Comparison of ENCODE assay signal across 11 mouse cellular contexts in genomic region chr6:72947960-72948359, GRCm38 (mm10). TPM values are rescaled to one million over a fixed set of nuclear protein-coding genes. Genes with fewer than 3 reads are reported as not detected.
DNase-seq lines count a peak whose midpoint lies in the region; ATAC-seq and TF ChIP-seq lines count a peak whose summit lies in the region.
"Had no signal": no experiment of that assay in that cellular context is flagged by ENCODE, and none has a peak within 500 bp of the region (broad histone marks: within the 10 kb centered on the region; RNA-seq: fewer than 3 reads in every experiment).

No protein-coding gene starts in this region.

- no peak overlapping the region for H3K4me3 ChIP-seq in kidney, adult 2 months (ENCODE audit: insufficient read depth, low read depth, low read length)
- no peak overlapping the region for H3K4me3 ChIP-seq in kidney, embryonic 16.5 days (ENCODE audit: low read length)
- H3K4me3 ChIP-seq in midbrain, embryonic 16.5 days (ENCODE audit: low read depth, low read length) = no peak overlapping the region
- H3K4me3 ChIP-seq: embryonic facial prominence, embryonic 12.5 days; neural tube, embryonic 15.5 days had no signal

- no peaks in the 10 kb centered on the region for H3K27me3 ChIP-seq in kidney, adult 2 months (replicated peaks; ENCODE audit: control insufficient read depth, insufficient read depth, low read length)
- H3K27me3 ChIP-seq in kidney, embryonic 16.5 days (ENCODE audit: insufficient read depth, low read length) = no peaks in the 10 kb centered on the region
- H3K27me3 ChIP-seq in midbrain, embryonic 16.5 days (ENCODE audit: control insufficient read depth, insufficient read depth, low read depth, low read length) = no peaks in the 10 kb centered on the region
- H3K27me3 ChIP-seq: embryonic facial prominence, embryonic 12.5 days; neural tube, embryonic 15.5 days had no signal

- DNase-seq in cerebellum, postnatal 25 days = peak; percentile 22 to 47
- DNase-seq in cerebellum, adult 11-12 months = no peak
- peak; percentile 61 for DNase-seq in kidney, adult 2 months
- DNase-seq in ES-CJ7 (ENCODE audit: low read depth, low spot score) = peak; percentile 46
- peak; percentile 45 to 46 for DNase-seq in kidney, postnatal 25 days
- DNase-seq in gastrocnemius, postnatal 4 days (ENCODE audit: low spot score in 2 of 2) = no peak

- no peak overlapping the region for H3K4me2 ChIP-seq in kidney, embryonic 16.5 days (replicated peaks; ENCODE audit: low read depth, low read length)
- no peak overlapping the region for H3K4me2 ChIP-seq in midbrain, embryonic 16.5 days (ENCODE audit: low read length)
- H3K4me2 ChIP-seq: embryonic facial prominence, embryonic 12.5 days; liver, embryonic 11.5 days; neural tube, embryonic 15.5 days had no signal

- H3K9me3 ChIP-seq in kidney, embryonic 16.5 days (ENCODE audit: low read length) = peaks cover 5% of the 10 kb centered on the region; the same call in 1 of the 2 replicates
- no peaks in the 10 kb centered on the region for H3K9me3 ChIP-seq in midbrain, embryonic 16.5 days (replicated peaks; ENCODE audit: control insufficient read depth, low read length, poor library complexity, severe bottlenecking)
- H3K9me3 ChIP-seq: embryonic facial prominence, embryonic 12.5 days; neural tube, embryonic 15.5 days had no signal

- no peak for ATAC-seq in kidney, embryonic 16.5 days (ENCODE audit: low FRiP score, low TSS enrichment)
- no peak for ATAC-seq in midbrain, embryonic 16.5 days

- WGBS in kidney, adult 2 months = 64% methylated on average over 6 of the region's 6 CpGs
- whole genome bisulfite sequencing in kidney, embryonic 16.5 days = 66% methylated on average over 6 of the region's 6 CpGs
- 40% methylated on average over 6 of the region's 6 CpGs for WGBS in midbrain, embryonic 16.5 days

- no peaks in the 10 kb centered on the region for H3K4me1 ChIP-seq in kidney, adult 2 months (ENCODE audit: control insufficient read depth, insufficient read depth, low read length)
- H3K4me1 ChIP-seq in kidney, embryonic 16.5 days (ENCODE audit: insufficient read depth, low read length) = no peaks in the 10 kb centered on the region
- H3K4me1 ChIP-seq in midbrain, embryonic 16.5 days (ENCODE audit: control insufficient read depth, insufficient read depth, low read length) = no peaks in the 10 kb centered on the region
- H3K4me1 ChIP-seq: neural tube, embryonic 15.5 days had no signal

- TF ChIP-seq CTCF in kidney, adult 2 months (conservative IDR thresholded peaks at IDR 0.05; ENCODE audit: insufficient read depth, insufficient read length, low read depth, low read length) = no peak

- no peak overlapping the region for H3K27ac ChIP-seq in kidney, adult 2 months (ENCODE audit: insufficient read depth, low read depth, low read length)
- no peak overlapping the region for H3K27ac ChIP-seq in kidney, embryonic 16.5 days (ENCODE audit: low read length)
- H3K27ac ChIP-seq in midbrain, embryonic 16.5 days (ENCODE audit: low read length) = no peak overlapping the region
- H3K27ac ChIP-seq: embryonic facial prominence, embryonic 12.5 days; neural tube, embryonic 15.5 days had no signal

- H3K36me3 ChIP-seq in kidney, adult 2 months (ENCODE audit: control insufficient read depth, insufficient read depth, low read length) = no peaks in the 10 kb centered on the region
- no peaks in the 10 kb centered on the region for H3K36me3 ChIP-seq in kidney, embryonic 16.5 days (ENCODE audit: insufficient read depth, low read length)
- no peaks in the 10 kb centered on the region for H3K36me3 ChIP-seq in midbrain, embryonic 16.5 days (ENCODE audit: control insufficient read depth, insufficient read depth, low read length)
- H3K36me3 ChIP-seq: embryonic facial prominence, embryonic 12.5 days; neural tube, embryonic 15.5 days had no signal

- H3K9ac ChIP-seq in kidney, embryonic 16.5 days (replicated peaks; ENCODE audit: low read length) = no peak overlapping the region
- H3K9ac ChIP-seq in midbrain, embryonic 16.5 days (ENCODE audit: low read depth, low read length) = no peak overlapping the region
- H3K9ac ChIP-seq: embryonic facial prominence, embryonic 12.5 days; neural tube, embryonic 15.5 days had no signal

- no peak for TF ChIP-seq POLR2A in kidney, adult 2 months (IDR thresholded peaks at IDR 0.05; ENCODE audit: low read depth, low read length)

RNA-seq across cellular contexts. Expression of gene Tmsb10, which starts 10.6 kb away (rescaled TPM):
- polyA plus RNA-seq in kidney, adult 2 months (2012; rRNA removed) = 28.0 and 54.7 TPM in 2 replicates
- 1,506 and 1,750 TPM in 2 replicates for polyA plus RNA-seq in kidney, embryonic 16.5 days (2015; fragmentation: Nextera tagmentation; extraction: Ambion mirVana)
- total RNA-seq in gastrocnemius, postnatal 4 days (2021) = 1,000 to 10,000 TPM; 1,063 to 1,068 TPM
- 5,026 and 5,182 TPM in 2 replicates for polyA plus RNA-seq in midbrain, embryonic 16.5 days (2015; fragmentation: Nextera tagmentation; extraction: Ambion mirVana)

RNA-seq across cellular contexts. Expression of gene Kcmf1, which starts 48.2 kb away (rescaled TPM):
- polyA plus RNA-seq in kidney, adult 2 months (2012; rRNA removed) = 107 and 160 TPM in 2 replicates
- polyA plus RNA-seq in kidney, embryonic 16.5 days (2015; fragmentation: Nextera tagmentation; extraction: Ambion mirVana) = 28.0 and 28.9 TPM in 2 replicates
- total RNA-seq in gastrocnemius, postnatal 4 days (2021) = 10 to 100 TPM; 74.8 to 81.2 TPM
- polyA plus RNA-seq in midbrain, embryonic 16.5 days (2015; fragmentation: Nextera tagmentation; extraction: Ambion mirVana) = 29.7 and 32.4 TPM in 2 replicates

Comparison
In these comparisons a context has a peak if more than half of its experiments do, and no peak if none do; other contexts are left out.
1. DNase-seq: peak in cerebellum, postnatal 25 days (2 of 2), kidney, adult 2 months (single experiment), ES-CJ7 (single experiment) and kidney, postnatal 25 days (2 of 2); none in cerebellum, adult 11-12 months (single experiment) and gastrocnemius, postnatal 4 days (0 of 2).
2. RNA of gene Tmsb10, which starts 10.6 kb away (polyA plus RNA-seq): 5,026 to 5,182 TPM in midbrain, embryonic 16.5 days and 1,506 to 1,750 TPM in kidney, embryonic 16.5 days; 28.0 to 54.7 TPM in kidney, adult 2 months; every median in the first group is over 10 times any median in the second.